Mouse (Mus musculus) CD8-positive naive resting alpha-beta T cell, adult 2 months (primary cell): ENCODE data around the gene Prdm12.

Source experiments
- DNase-seq, 2 experiments: peaks; one replicate each; pipeline ENCODE4 v3.0.0; 2022; ENCODE audit warnings: low read depth in 2 of 2, low spot score in 2 of 2

The Prdm12 gene

GRCm38 (mm10) chr2:31703226-31703625 lies 63.4 kb downstream of the Prdm12 start:
- no peak for DNase-seq
